Mouse (Mus musculus) heart, postnatal 0 days (tissue): ENCODE results near the gene Arid1b.

Experiments used
- CTCF ChIP-seq: IDR thresholded peaks from 2 replicates; pipeline ENCODE4 v1.5.1; 2016; ENCODE audit warnings: antibody characterized with exemption, control low read depth, low read depth
- EP300 ChIP-seq: IDR thresholded peaks from 2 replicates; pipeline ENCODE4 v1.6.1; 2016; ENCODE audit warnings: antibody characterized with exemption, low read depth

DNA sequence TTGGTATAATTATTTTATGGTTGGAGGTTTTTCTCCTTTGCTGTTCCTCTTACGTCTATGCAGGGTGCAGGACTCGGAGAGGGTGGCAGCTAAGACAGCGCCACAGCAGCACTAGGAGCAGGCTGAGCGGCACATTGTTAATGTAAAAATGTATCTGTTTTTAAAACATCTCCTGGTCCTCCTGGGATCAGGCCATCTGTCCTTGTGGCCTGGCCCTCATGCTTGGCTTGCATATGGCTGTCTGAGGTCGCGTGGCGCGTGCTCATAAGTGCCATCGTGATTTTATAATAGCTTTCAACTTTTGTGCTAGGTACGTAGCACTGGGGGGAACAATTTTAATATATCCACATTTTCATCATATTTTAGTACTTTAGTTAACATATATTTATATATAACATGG lies 201.9 kb downstream of the Arid1b start:
- no peak for TF ChIP-seq EP300
- TF ChIP-seq CTCF = no peak
